Mouse (Mus musculus) heart, adult 11 months (tissue): ENCODE results near the gene Pspn.

ENCODE experiments used
- DNase-seq: peaks from one replicate; pipeline ENCODE4 v3.0.0; 2022

The Pspn gene

GRCm38 (mm10) chr17:56995046-56995445, 4.8 kb downstream of the Pspn start:
- DNase-seq: no peak

DNA sequence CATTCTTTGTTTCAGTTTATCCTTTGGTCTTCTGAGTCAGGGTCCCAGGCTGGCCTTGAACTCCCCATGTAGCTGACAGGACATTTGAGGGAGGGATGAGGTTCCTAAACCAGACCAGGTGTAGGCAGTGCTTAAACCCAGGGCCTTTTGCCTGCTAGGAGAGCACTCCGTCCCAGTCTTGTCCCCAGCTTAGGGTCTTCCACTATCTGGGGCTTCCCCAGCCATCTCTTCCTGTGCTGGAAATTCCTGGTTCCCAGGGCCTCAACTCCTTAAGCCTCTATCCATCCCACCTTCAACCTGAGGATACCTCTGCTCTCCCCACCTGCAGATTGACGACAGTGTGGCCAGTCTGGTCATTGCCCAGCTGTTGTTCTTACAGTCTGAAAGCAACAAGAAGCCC, 8.9 kb downstream of the Pspn start:
- peak; percentile 88 for DNase-seq

DNA sequence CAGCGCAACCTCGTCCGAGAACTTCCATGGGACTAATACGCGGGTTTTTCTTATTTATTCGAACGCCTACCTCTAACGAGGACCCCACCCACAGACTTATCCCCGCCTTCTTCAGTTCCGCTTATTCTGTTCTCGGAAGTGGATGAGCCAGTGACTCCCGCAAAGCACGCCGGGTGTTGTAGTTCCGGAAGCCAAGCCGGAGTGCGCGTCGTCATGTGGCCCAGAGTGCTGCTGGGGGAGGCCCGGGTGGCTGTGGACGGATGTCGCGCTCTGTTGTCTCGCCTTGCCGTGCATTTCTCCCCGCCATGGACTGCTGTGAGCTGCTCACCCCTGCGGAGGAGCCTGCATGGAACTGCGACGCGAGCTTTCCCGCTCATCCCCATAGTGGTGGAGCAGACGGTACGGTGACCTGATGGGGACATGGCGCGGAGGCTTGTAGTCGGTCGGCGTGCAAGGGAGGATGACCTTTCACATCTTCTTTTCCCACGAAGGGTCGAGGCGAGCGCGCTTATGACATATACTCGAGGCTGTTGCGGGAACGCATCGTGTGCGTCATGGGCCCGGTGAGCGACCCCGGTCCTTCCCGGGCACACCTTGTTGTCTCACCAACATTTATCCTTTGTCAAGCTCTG, 9.6 kb downstream of the Pspn start, which contains the start of gene Clpp:
Clpp (plus strand) TSS at position 191 of the 632 bp plus-strand sequence.
- DNase-seq: peak; percentile 100

DNA sequence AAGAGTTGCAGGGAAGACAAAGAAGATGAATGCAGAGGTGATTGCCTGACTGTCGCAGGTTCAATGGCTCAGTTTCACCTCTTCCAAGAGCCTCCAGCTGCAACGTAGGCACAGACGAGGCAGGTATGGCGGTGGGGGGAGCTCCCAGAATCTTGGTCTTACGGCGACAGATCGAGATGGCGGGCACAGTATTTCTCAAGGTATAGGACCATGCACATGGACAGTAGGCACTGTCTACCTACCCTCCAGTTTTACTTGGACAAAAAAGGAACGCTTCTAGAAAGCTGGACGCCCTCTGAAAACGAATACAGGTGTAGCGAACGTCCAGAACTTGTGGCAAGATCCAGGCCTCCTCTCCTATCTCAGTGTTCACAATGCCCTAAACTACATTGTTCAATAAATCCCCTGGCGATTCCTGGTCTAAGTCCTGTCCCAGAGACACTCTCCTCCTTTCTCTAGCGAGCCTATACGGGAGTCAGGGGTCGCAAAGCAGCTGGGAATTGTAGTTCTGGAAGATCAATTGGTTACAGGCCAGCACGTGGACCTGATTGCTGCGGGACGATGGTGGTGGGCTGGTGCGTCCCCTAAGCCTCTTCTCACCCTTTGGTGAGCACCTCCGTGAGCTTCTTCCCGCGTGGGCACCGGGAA, 10.2 kb downstream of the Pspn start:
- DNase-seq: peak; percentile 91

DNA sequence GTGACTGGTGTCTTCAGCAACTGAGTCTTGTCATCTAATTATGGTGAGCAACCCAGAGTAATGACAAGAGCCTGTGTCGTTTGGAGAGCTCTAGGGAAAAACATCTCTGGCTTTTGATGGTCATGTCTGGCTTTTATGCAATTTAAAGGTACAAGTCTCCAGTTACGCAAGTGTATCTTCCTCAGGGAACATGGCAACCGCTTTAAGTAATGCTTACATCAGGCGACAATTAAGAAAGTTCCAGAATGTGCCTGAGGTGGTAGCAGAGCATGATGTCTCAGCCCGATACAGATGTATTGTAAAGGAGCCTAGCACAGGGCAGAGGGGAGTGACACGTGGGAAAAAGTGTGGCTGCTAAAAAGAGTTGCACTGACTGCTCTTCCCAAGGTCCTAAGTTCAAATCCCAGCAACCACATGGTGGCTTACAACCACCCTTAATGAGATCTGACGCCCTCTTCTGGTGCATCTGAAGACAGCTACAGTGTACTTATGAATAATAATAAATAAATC, 10.8 kb downstream of the Pspn start:
- peak; percentile 75 for DNase-seq

DNA sequence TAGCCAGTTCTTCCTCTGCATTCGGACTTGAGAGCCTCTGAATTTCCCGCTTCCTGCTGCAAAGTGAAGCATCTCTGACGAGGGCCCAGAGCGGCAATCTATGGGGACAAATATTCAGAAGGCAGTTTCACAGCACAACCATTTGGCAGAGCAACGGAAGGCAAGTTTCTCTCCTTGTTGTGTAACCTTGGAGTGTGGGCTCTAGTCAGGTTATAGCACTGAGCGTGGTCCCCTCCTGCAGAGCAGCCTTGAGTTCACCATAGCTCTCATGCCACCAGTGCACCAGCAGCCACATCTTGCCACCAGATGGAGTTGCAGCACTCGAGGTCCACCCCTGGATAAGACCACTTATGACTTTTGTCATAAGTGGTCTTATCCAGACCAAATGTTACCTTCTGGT, 11.4 kb downstream of the Pspn start:
- peak; percentile 82 for DNase-seq

DNA sequence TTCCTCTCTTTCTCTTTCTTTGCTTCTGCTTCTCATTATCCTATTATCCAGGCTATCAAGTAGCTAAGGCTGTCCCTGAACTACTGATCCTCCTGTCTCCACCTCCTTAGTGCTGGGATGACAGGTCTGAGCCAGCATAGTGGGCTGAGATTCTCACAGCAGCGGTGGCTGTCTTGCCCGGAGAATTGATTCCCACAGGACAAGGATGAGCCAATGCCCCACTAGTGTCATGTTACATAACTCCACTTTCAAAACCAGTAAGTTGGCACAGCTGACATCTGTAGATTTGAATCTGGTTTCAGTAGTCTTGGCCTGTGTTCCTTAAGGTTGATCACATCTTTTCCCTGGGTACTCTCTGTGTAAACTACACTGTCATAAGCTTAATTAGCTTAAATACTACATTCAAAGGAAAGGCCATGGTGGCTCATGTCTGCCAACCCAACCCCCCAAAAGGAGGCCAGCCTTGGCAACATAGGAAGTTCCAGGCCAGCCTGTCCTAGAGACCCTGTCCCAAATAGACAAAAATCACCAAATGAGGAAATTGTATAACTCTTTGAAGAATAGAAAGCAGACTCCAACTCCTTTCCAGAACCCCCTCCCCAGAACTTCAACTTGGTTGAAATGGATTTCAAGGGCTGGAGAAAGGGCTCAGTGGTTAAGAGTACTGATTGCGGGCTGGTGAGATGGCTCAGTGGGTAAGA, 13.6 kb downstream of the Pspn start:
- peak; percentile 65 for DNase-seq

DNA sequence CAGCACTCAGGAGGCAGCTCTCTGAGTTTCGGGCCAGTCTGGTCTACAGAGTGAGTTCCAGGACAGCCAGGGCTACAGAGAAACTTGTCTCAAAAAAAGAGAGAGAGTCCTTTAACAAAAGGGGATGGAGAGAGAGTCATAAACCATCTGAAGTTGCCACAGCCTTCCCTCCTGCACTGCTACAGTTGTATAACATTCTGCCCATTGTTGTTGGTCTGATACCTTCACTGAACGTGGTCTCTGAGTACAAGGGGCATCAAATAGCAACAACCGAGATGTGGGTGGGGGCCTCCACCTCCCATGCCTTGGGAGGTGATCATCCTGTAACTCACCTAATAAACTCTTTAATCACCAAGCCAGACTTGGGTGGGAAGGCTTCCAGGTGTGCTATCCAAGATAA, 14.2 kb downstream of the Pspn start:
- peak; percentile 60 for DNase-seq

DNA sequence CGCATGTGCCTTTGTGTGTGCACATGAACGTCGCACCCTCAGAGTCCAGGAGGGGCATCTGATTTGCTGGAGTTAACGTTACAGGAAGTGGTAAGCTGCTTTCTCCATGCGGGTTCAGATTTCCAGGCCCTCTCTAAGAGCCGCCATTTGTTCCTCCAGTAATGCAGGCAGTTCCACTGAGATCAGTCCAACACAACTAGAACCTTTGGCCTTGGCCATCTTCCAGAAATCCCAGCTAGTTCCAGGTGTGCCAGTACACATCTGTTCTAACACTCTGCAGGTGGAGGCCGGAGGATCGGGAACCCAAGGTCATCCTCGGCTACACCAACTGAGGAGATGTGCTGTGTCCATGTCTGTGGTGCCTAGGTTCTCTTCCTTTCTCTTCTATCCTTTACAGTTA, 14.9 kb downstream of the Pspn start:
- peak; percentile 82 for DNase-seq

- peak; percentile 86 for DNase-seq
Measured at GRCm38 (mm10) chr17:56982013-56982412, 17.8 kb downstream of the Pspn start, which contains the start of gene Acer1. TSS of gene Acer1 (minus strand) at chr17:56982126.

DNA sequence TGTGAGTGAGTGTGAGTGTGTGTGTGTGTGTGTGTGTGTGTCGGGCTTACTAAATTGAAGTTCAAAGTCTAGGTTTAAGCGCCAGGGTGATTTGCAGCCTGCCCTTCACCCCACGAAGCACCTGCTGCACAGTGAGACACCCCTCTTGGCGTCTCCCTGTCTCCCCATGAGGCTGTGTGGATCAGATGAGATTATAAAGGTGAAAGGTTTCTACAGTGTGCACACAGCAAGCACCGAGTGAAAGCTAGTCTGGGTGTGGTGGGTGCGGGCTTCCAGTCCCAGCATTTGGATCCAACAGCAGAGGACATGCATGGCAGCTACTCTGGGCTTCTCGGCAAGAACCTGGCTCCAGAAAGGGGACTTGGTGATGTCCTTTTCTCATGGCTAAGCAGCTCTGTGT, 18.8 kb downstream of the Pspn start:
- DNase-seq: peak; percentile 81

DNA sequence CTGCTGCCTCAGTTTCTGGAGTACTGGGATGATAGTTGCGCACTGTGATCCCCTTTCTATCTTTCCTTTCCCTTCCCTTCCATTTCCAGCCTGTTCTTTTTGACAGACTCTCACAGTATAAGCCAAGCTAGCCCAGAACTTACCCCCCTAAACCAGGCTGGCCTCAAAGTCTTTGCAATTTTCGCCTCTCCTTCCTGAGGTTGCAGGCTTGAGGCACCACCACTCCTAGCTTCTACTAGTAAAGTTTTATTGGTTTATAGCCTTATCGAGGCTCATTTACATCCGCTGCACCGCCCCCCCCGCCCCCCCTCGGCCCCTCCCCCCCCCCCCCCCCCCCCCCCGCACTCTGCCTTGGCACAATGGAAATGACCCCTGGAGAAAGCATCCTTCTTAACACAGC, 20.3 kb downstream of the Pspn start:
- peak; percentile 67 for DNase-seq

DNA sequence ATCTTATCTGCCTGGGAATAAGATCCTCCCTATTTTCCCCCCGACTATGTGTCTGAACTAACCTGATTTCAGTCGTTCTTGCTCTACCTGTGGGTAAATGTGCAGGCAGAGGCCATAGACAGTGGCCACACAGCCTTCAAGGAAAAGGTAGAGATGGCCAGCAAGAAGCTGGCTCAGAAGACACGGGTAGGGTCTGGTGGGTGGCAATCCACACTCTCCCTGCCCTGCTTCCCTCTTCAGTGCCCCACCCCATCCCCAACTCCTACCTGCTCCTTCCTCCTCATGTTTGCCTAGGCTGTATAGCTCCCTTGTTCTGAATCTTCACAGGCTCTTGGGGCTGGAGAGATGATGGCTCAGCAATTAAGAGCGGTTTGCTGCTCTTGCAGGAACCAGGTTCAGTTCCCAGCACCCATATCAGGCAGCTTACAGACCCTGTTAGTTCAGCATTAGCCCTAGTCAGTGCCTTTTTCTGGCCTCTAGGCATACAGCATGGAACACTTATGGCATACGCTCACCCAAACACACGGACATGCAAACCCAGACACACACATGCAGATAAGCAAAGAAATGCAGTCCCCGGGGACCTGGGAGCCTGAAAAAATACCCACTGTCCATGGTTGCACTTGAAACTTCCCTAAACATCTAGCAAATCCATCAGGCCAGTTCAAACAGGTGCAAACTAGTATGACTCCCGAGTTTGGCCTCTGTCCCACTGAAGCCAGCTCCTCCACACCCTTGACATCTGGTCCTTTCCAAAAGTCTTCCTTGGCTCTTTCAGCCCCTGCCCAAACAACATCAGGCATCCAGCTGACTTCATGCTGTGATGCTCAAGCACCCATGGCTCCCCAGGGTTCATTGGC, 23.1 kb downstream of the Pspn start:
- peak; percentile 66 for DNase-seq

- DNase-seq: peak; percentile 80
Measured at GRCm38 (mm10) chr17:56975391-56975790, 24.4 kb downstream of the Pspn start.

- DNase-seq: no peak
Measured at GRCm38 (mm10) chr17:56974708-56975240, 25.0 kb downstream of the Pspn start.

DNA sequence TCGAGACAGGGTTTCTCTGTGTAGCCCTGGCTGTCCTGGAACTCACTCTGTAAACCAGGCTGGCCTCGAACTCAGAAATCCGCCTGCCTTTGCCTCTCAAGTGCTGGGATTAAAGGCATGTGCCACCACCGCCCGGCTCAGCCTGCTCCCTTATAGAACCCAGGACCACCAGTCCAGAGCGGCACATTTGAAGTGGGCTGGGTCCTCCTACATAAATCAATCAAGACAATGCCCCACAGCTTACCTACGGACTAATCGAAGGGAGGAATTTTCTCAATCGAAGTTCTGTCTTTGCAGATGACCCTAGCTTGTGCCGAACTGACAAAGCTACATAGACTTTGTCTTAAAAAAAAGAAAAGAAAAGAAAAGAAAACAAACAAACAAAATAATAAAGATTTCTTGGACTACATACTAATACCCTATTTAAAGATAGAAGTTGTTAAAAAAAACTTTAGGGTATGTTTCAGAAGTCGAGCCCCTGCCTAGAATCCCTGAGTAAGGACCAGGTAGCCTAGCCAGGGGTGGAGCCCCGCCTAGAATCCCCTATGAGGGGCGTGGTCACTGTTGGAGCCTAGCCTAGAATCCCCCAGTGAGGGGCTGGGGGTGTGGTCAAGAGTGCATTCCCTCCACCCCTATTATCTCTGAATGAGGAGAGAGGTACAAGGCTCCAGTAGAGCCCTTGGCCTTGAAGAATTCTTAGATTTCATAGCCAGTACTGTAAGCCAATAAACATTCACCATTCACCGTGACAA, 25.7 kb downstream of the Pspn start:
- DNase-seq: peak; percentile 83

GRCm38 (mm10) chr17:56970081-56970480, 29.7 kb downstream of the Pspn start:
- peak; percentile 45 for DNase-seq

DNA sequence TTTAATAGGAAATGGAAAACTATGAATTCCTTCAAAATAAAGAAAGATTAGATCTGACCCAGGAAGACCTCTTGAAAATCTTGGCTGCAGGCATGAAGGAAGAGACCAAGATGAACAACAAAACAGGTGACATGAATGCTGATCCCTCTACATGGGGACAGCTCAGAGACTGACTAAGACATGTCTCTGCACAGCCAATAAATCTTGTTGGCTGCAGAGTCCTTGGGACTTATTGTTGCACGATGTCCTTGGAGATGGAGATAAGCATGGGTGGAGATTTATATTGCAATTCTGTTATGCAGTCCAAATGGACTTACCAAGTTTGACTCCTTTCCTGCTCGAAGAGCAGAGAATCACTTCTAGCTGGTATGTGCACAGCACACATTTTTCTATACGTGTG, 30.5 kb downstream of the Pspn start:
- DNase-seq: peak; percentile 58

- DNase-seq: peak; percentile 63
Measured at GRCm38 (mm10) chr17:56963646-56964045, 36.2 kb downstream of the Pspn start.

DNA sequence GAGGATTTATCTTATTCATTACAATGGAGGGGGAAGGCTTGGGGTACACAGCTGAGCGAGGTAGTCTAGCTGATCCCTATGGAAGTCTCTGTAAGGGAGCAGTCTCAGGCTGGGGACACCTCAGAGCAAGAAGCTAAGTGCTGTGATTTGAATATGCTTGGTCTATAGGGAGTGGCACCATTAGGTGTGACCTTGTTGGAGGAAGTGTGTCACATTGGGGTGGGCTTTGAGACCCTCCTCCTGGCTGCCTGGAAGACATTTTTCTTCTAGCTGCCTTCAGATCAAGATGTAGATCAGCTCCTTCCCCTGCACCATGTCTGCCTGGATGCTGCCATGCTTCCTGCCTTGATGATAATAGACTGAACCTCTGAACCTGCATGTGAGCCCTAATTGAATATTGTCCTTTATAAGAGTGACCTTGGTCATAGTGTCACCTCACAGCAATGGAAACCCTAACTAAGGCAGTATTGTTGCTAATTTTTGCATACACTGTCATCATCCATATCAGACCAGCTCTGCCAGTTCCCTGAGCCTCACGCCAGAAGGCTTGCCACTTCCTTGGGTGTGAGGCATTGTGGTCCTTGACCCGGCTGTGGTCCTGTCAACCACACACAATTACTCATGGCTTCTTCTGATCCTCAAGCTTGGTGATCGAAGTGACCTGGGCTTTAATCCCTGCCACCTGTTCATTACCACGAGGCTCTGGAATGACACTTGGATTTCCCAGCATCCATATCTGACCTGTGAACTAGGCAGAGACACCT, 37.0 kb downstream of the Pspn start:
- peak; percentile 52 for DNase-seq

DNA sequence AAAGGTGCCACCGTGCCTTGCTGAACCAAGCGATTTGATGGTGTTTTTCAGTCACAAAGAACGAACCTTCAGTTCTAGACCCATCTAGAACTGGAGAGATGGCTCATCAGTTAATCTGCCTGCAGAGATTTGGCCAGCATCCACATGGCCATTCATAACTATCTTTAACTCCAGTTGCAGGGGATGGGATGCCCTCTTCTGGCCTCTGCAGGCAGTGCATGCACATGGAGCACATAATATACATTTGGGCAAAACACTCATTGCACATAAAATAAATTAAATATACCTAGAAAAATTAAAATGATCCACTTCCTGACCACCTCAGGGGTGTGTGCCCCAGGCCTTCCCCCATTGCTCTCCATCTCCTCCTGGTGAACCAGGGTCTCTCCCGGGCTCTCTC, 37.9 kb downstream of the Pspn start:
- DNase-seq: peak; percentile 57
